Mouse (Mus musculus): ENCODE data around the gene Zfp965. TPM values are rescaled to one million over a fixed set of nuclear protein-coding genes. Genes with fewer than 3 reads are reported as not detected.
"Not testable (repeated sequence)": the region's sequence is repeated elsewhere in the genome, so short reads cannot be mapped to it uniquely, and the experiment has no call there.

The Zfp965 gene
- 6.7 and 6.9 TPM in 2 replicates for polyA plus RNA-seq (2014; fragmentation: Nextera tagmentation; extraction: Ambion mirVana)

- H3K36me3 ChIP-seq (ENCODE audit: control insufficient read depth, insufficient read depth, low read length); H3K27ac ChIP-seq (ENCODE audit: low read depth, low read length); ATAC-seq (ENCODE audit: low read depth); H3K4me3 ChIP-seq (ENCODE audit: low read depth, low read length); H3K4me1 ChIP-seq (ENCODE audit: control insufficient read depth, insufficient read depth, low read length); H3K27me3 ChIP-seq (ENCODE audit: control insufficient read depth, insufficient read depth, low read length); H3K9me3 ChIP-seq (ENCODE audit: control insufficient read depth, low read length); H3K4me2 ChIP-seq (ENCODE audit: low read depth, low read length); H3K9ac ChIP-seq (replicated peaks; ENCODE audit: low read depth, low read length): not testable (repeated sequence)
- WGBS = no CpG with 5 or more reads among the region's 6 CpGs
These were observed at the start of gene Zfp965 for GRCm38 (mm10) chr2:175469685-175470084. Gene Zfp965, plus strand, starts transcription at chr2:175469985.

- not testable (repeated sequence) for H3K27ac ChIP-seq (ENCODE audit: low read depth, low read length); H3K36me3 ChIP-seq (ENCODE audit: control insufficient read depth, insufficient read depth, low read length); H3K4me3 ChIP-seq (ENCODE audit: low read depth, low read length); H3K4me2 ChIP-seq (ENCODE audit: low read depth, low read length); H3K4me1 ChIP-seq (ENCODE audit: control insufficient read depth, insufficient read depth, low read length); H3K9ac ChIP-seq (replicated peaks; ENCODE audit: low read depth, low read length); ATAC-seq (ENCODE audit: low read depth); H3K9me3 ChIP-seq (ENCODE audit: control insufficient read depth, low read length); H3K27me3 ChIP-seq (ENCODE audit: control insufficient read depth, insufficient read depth, low read length)
- no CpG with 5 or more reads among the region's 4 CpGs for WGBS
These were observed 34.1 kb upstream of the Zfp965 start, which contains the start of gene Gm4724 for GRCm38 (mm10) chr2:175435707-175436106. Gene Gm4724, minus strand, starts transcription at chr2:175435807.

Other genes with a start within 250 kb of the Zfp965 start
- gene Gm14440, start 194.9 kb upstream of the Zfp965 start, polyA plus RNA-seq (2014; fragmentation: Nextera tagmentation; extraction: Ambion mirVana) = 1.9 TPM in 1 of 2 replicates, not detected in the other
- gene Gm4631, start 131.8 kb upstream of the Zfp965 start, polyA plus RNA-seq (2014; fragmentation: Nextera tagmentation; extraction: Ambion mirVana) = 24.4 and 24.5 TPM in 2 replicates
- 5.6 and 6.6 TPM in 2 replicates for gene Zfp968, start 97.5 kb upstream of the Zfp965 start, polyA plus RNA-seq (2014; fragmentation: Nextera tagmentation; extraction: Ambion mirVana)
- gene Gm4724, start 34.2 kb upstream of the Zfp965 start, polyA plus RNA-seq (2014; fragmentation: Nextera tagmentation; extraction: Ambion mirVana) = 24.8 and 32.5 TPM in 2 replicates
- gene Gm11007, start 174.0 kb downstream of the Zfp965 start, polyA plus RNA-seq (2014; fragmentation: Nextera tagmentation; extraction: Ambion mirVana) = not detected in 2 replicates
- gene Zfp969, start 233.7 kb downstream of the Zfp965 start, polyA plus RNA-seq (2014; fragmentation: Nextera tagmentation; extraction: Ambion mirVana) = 9.0 TPM in 1 of 2 replicates, not detected in the other

Measured in neural tube, embryonic 14.5 days (tissue).